Mouse (Mus musculus) heart, postnatal 0 days (tissue): ENCODE data around the gene Mfap5. TPM values are rescaled to one million over a fixed set of nuclear protein-coding genes. Genes with fewer than 3 reads are reported as not detected.
A peak's percentile ranks its signal among the peaks of the same experiment; 100 is the strongest.
"Not testable (repeated sequence)": the region's sequence is repeated elsewhere in the genome, so short reads cannot be mapped to it uniquely, and the experiment has no call there.

Experiments
- ATAC-seq: fragments of 200-750 bp; cut with Nextera tagmentation; 2 replicates; pipeline ENCODE4 v1.8.0; 2017; ENCODE audit warnings: low read depth, moderate number of reproducible peaks, moderate library complexity; ENCODE audit not compliant: insufficient read depth
- DNase-seq: peaks from one replicate; pipeline ENCODE4 v3.0.0-alpha.2; 2016; ENCODE audit warnings: low spot score
- H3K27ac ChIP-seq: fragments of 300-500 bp; sonication (generic); 2 replicates; pipeline ENCODE4 v1.5.1; 2014; ENCODE audit warnings: low read depth, mild to moderate bottlenecking
- H3K27me3 ChIP-seq: fragments of 300-500 bp; sonication (generic); 2 replicates; pipeline ENCODE4 v1.6.1; 2014; ENCODE audit warnings: low read length, mixed read lengths; ENCODE audit not compliant: control insufficient read depth, insufficient read depth
- H3K36me3 ChIP-seq: fragments of 300-500 bp; sonication (generic); replicated peaks from 2 replicates; pipeline ENCODE4 v1.6.1; 2014; ENCODE audit warnings: low read length, mixed read lengths; ENCODE audit not compliant: control insufficient read depth, insufficient read depth
- H3K4me1 ChIP-seq: fragments of 300-500 bp; sonication (generic); 2 replicates; pipeline ENCODE4 v1.6.1; 2014; ENCODE audit warnings: antibody characterized with exemption; ENCODE audit not compliant: control insufficient read depth, insufficient read depth
- H3K4me2 ChIP-seq: fragments of 300-500 bp; sonication (generic); 2 replicates; pipeline ENCODE4 v1.6.1; 2014; ENCODE audit warnings: low read depth, mild to moderate bottlenecking, low read length, moderate library complexity
- H3K4me3 ChIP-seq: fragments of 300-500 bp; sonication (generic); 2 replicates; pipeline ENCODE4 v1.5.1; 2014; ENCODE audit warnings: low read depth, low read length
- H3K9ac ChIP-seq: fragments of 300-500 bp; sonication (generic); replicated peaks from 2 replicates; pipeline ENCODE4 v1.6.1; 2014; ENCODE audit warnings: low read depth, low read length, mixed read lengths
- H3K9me3 ChIP-seq: fragments of 300-500 bp; sonication (generic); replicated peaks from 2 replicates; pipeline ENCODE4 v1.6.1; 2016; ENCODE audit warnings: low read length; ENCODE audit not compliant: control insufficient read depth
- CTCF ChIP-seq: IDR thresholded peaks from 2 replicates; pipeline ENCODE4 v1.5.1; 2016; ENCODE audit warnings: antibody characterized with exemption, control low read depth, low read depth
- EP300 ChIP-seq: IDR thresholded peaks from 2 replicates; pipeline ENCODE4 v1.6.1; 2016; ENCODE audit warnings: antibody characterized with exemption, low read depth
- WGBS: fragments of 180-500 bp; shearing (Covaris S2); extraction: QIAGEN DNeasy Blood & Tissue Kit; methylation state at CpG from one replicate; pipeline ENCODE4 v1.1.7; 2014; 5-methylcytosine and 5-hydroxymethylcytosine counted together
- polyA plus RNA-seq: library from polyadenylated mRNA; unstranded; fragments of >200 nt; fragmentation: Nextera tagmentation; extraction: Ambion mirVana; gene quantifications from 2 replicates; pipeline ENCODE4 v1.2.1, GENCODE M21; 2015
- total RNA-seq: library from RNA; depleted of rRNA; stranded (reverse); fragments of >200 nt; gene quantifications from 2 replicates; pipeline ENCODE4 v1.2.3, GENCODE M21; 2014; ENCODE audit warnings: low replicate concordance

Mfap5 gene
- total and polyA plus RNA-seq, 2 experiments from 2014 or later: 39.4 to 61.1 TPM

GRCm38 (mm10) chr6:122531466-122532174 lies 26.0 kb downstream of the Mfap5 start:
- 71% methylated on average over 8 of the region's 8 CpGs for WGBS
- H3K9me3 ChIP-seq: no peaks in the 10 kb centered on the region
- H3K4me2 ChIP-seq: no peak overlapping the region
- no peaks in the 10 kb centered on the region for H3K36me3 ChIP-seq
- no peaks in the 10 kb centered on the region; the same call in 1 of the 2 replicates for H3K27me3 ChIP-seq
- no peak overlapping the region for H3K4me3 ChIP-seq
- no peaks in the 10 kb centered on the region for H3K4me1 ChIP-seq
- H3K27ac ChIP-seq: no peak overlapping the region
- TF ChIP-seq CTCF: no peak
- no peak for TF ChIP-seq EP300
- ATAC-seq (no peak), DNase-seq (no peak)
- no peak overlapping the region for H3K9ac ChIP-seq

GRCm38 (mm10) chr6:122532883-122533302 lies 27.2 kb downstream of the Mfap5 start:
- Histone ChIP-seq H3K27me3 (no peaks in the 10 kb centered on the region), H3K9ac (no peak overlapping the region), H3K9me3 (no peaks in the 10 kb centered on the region), H3K36me3 (no peaks in the 10 kb centered on the region), H3K4me3 (no peak overlapping the region), H3K4me1 (no peaks in the 10 kb centered on the region), H3K27ac (no peak overlapping the region), H3K4me2 (peak overlapping the region; percentile 30; the same call in 1 of the 2 replicates)
- 13% methylated on average over 4 of the region's 4 CpGs for WGBS
- ATAC-seq (no peak), DNase-seq (peak; percentile 12)
- no peak for TF ChIP-seq CTCF
- no peak for TF ChIP-seq EP300

GRCm38 (mm10) chr6:122534032-122534431 lies 28.4 kb downstream of the Mfap5 start:
- no peaks in the 10 kb centered on the region for H3K36me3 ChIP-seq
- H3K4me3 ChIP-seq: no peak overlapping the region
- H3K4me2 ChIP-seq: no peak overlapping the region
- ATAC-seq (no peak), DNase-seq (no peak)
- no peak for TF ChIP-seq CTCF
- no peak for TF ChIP-seq EP300
- 59% methylated on average over 3 of the region's 3 CpGs for WGBS
- no peak overlapping the region for H3K9ac ChIP-seq
- H3K9me3 ChIP-seq: no peaks in the 10 kb centered on the region
- no peak overlapping the region for H3K27ac ChIP-seq
- H3K4me1 ChIP-seq: no peaks in the 10 kb centered on the region
- no peaks in the 10 kb centered on the region for H3K27me3 ChIP-seq

- Histone ChIP-seq H3K4me1 (no peaks in the 10 kb centered on the region), H3K36me3 (no peaks in the 10 kb centered on the region), H3K4me2 (no peak overlapping the region), H3K4me3 (no peak overlapping the region), H3K27me3 (no peaks in the 10 kb centered on the region), H3K27ac (no peak overlapping the region), H3K9ac (no peak overlapping the region), H3K9me3 (no peaks in the 10 kb centered on the region)
- TF ChIP-seq CTCF: no peak
- TF ChIP-seq EP300: no peak
- DNase-seq (no peak), ATAC-seq (no peak)
- WGBS: 87% methylated on average over 9 of the region's 9 CpGs
Measured at GRCm38 (mm10) chr6:122539564-122539963, 33.9 kb downstream of the Mfap5 start.

GRCm38 (mm10) chr6:122542459-122542858 lies 36.8 kb downstream of the Mfap5 start:
- H3K27ac ChIP-seq, H3K9me3 ChIP-seq, DNase-seq, H3K27me3 ChIP-seq, H3K4me2 ChIP-seq, H3K36me3 ChIP-seq, ATAC-seq, H3K9ac ChIP-seq, H3K4me3 ChIP-seq, H3K4me1 ChIP-seq: not testable (repeated sequence)
- WGBS: 69% methylated on average over 5 of the region's 5 CpGs

- Histone ChIP-seq H3K4me3 (no peak overlapping the region), H3K27me3 (no peaks in the 10 kb centered on the region), H3K27ac (no peak overlapping the region), H3K9ac (no peak overlapping the region), H3K4me2 (no peak overlapping the region), H3K9me3 (no peaks in the 10 kb centered on the region), H3K4me1 (no peaks in the 10 kb centered on the region), H3K36me3 (no peaks in the 10 kb centered on the region)
- 53% methylated on average over 5 of the region's 5 CpGs for WGBS
- DNase-seq: no peak
- ATAC-seq: no peak
- TF ChIP-seq CTCF (no peak), EP300 (no peak)
Measured at GRCm38 (mm10) chr6:122543574-122543973, 37.9 kb downstream of the Mfap5 start.
